10 mouse cellular contexts compared by ENCODE assay signal in genomic region chr2:71161558-71161957, GRCm38 (mm10).
"Had no signal": no experiment of that assay in that cellular context is flagged by ENCODE, and none has a peak within 500 bp of the region (broad histone marks: within the 10 kb centered on the region; RNA-seq: fewer than 3 reads in every experiment).

No protein-coding gene starts in this region.

- H3K27ac ChIP-seq: limb, embryonic 13.5 days; liver, embryonic 14.5 days; neural tube, embryonic 15.5 days had no signal

- H3K4me3 ChIP-seq: limb, embryonic 13.5 days; myocyte; neural tube, embryonic 15.5 days had no signal

- H3K9me3 ChIP-seq: limb, embryonic 13.5 days; neural tube, embryonic 15.5 days had no signal

- H3K9ac ChIP-seq: limb, embryonic 13.5 days; liver, embryonic 14.5 days; neural tube, embryonic 15.5 days had no signal

- H3K27me3 ChIP-seq: limb, embryonic 13.5 days; neural tube, embryonic 15.5 days had no signal

- H3K4me2 ChIP-seq: limb, embryonic 13.5 days; neural tube, embryonic 15.5 days had no signal

- ATAC-seq: intestine, embryonic 16.5 days had no signal

- DNase-seq: left cerebral cortex, postnatal 4 days; lung, adult 18-20 months; midbrain, embryonic 14.5 days; right cerebral cortex, adult 18-20 months; right cerebral cortex, postnatal 25 days had no signal

- H3K36me3 ChIP-seq: limb, embryonic 13.5 days; neural tube, embryonic 15.5 days had no signal
